17 mouse cellular contexts compared by ENCODE assay signal in the genomic region with DNA sequence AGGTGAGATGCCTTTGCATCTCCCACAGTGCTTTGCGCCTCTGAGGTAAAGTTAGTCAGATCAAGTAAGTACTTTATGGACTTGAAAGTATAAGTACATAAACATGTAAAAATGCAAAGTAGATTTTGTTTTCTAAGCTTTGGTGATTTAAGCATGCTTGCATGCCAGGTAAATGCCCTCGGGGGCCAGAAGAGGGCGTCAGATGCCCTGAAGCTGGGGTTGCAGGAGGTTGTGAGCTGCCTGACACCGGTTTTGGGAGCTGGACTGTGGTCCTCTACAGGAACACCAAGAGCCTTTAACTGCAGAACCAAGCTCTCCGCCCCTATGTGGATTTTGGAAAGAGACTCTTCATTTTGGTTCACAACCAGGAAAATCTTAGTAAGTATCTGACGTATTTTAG.
DNase-seq lines count a peak whose midpoint lies in the region; ATAC-seq and TF ChIP-seq lines count a peak whose summit lies in the region.
"Had no signal": no experiment of that assay in that cellular context is flagged by ENCODE, and none has a peak within 500 bp of the region (broad histone marks: within the 10 kb centered on the region; RNA-seq: fewer than 3 reads in every experiment).

No protein-coding gene starts in this region.

- no peak overlapping the region for H3K27ac ChIP-seq in intestine, postnatal 0 days (ENCODE audit: low read depth, low read length)
- H3K27ac ChIP-seq in intestine, embryonic 15.5 days, result no peak overlapping the region
- peak overlapping the region; percentile 53 for H3K27ac ChIP-seq in lung, embryonic 16.5 days (ENCODE audit: low read length)
- H3K27ac ChIP-seq in stomach, postnatal 0 days (replicated peaks), result no peak overlapping the region
- H3K27ac ChIP-seq: hindbrain, embryonic 15.5 days; limb, embryonic 13.5 days; liver, embryonic 15.5 days; midbrain, embryonic 15.5 days had no signal

- no peak overlapping the region for H3K9ac ChIP-seq in intestine, postnatal 0 days (ENCODE audit: low read depth, low read length)
- H3K9ac ChIP-seq in intestine, embryonic 15.5 days, result no peak overlapping the region
- H3K9ac ChIP-seq in lung, embryonic 16.5 days (ENCODE audit: low read length), result no peak overlapping the region
- no peak overlapping the region for H3K9ac ChIP-seq in stomach, postnatal 0 days (ENCODE audit: low read length)
- H3K9ac ChIP-seq: embryonic facial prominence, embryonic 13.5 days; forebrain, postnatal 0 days; hindbrain, embryonic 15.5 days; limb, embryonic 13.5 days; liver, embryonic 15.5 days; midbrain, embryonic 15.5 days had no signal

- no peak for TF ChIP-seq POLR2A in lung, adult 2 months (IDR thresholded peaks at IDR 0.05; ENCODE audit: borderline replicate concordance, extremely low read depth, low read depth, low read length)

- POLR2A ChIA-PET in Patski (lab: Charles Lee), result no interaction called here

- ATAC-seq in intestine, postnatal 0 days, result no peak
- no peak for ATAC-seq in intestine, embryonic 15.5 days
- no peak for ATAC-seq in lung, embryonic 16.5 days (ENCODE audit: low read depth)
- ATAC-seq in Patski, result no peak
- ATAC-seq in stomach, postnatal 0 days (ENCODE audit: low FRiP score, low TSS enrichment), result no peak
- ATAC-seq: midbrain, embryonic 15.5 days had no signal

- TF ChIP-seq EP300 in stomach, postnatal 0 days (optimal IDR thresholded peaks at IDR 0.05), result no peak

- no peaks in the 10 kb centered on the region for H3K36me3 ChIP-seq in intestine, postnatal 0 days (ENCODE audit: control insufficient read depth, insufficient read depth)
- H3K36me3 ChIP-seq in intestine, embryonic 15.5 days, result no peaks in the 10 kb centered on the region
- H3K36me3 ChIP-seq in lung, embryonic 16.5 days (ENCODE audit: control insufficient read depth, insufficient read depth, low read length), result no peaks in the 10 kb centered on the region
- H3K36me3 ChIP-seq in stomach, postnatal 0 days (ENCODE audit: control insufficient read depth, insufficient read depth, low read length), result no peaks in the 10 kb centered on the region
- H3K36me3 ChIP-seq: hindbrain, embryonic 15.5 days; liver, embryonic 15.5 days; midbrain, embryonic 15.5 days had no signal

- H3K4me1 ChIP-seq in intestine, postnatal 0 days (replicated peaks; ENCODE audit: control insufficient read depth, insufficient read depth, low read length), result no peaks in the 10 kb centered on the region
- H3K4me1 ChIP-seq in intestine, embryonic 15.5 days (replicated peaks), result no peaks in the 10 kb centered on the region
- peaks cover 5% of the 10 kb centered on the region; the same call in 1 of the 2 replicates for H3K4me1 ChIP-seq in lung, embryonic 16.5 days (replicated peaks; ENCODE audit: control insufficient read depth, insufficient read depth, low read length)
- H3K4me1 ChIP-seq in lung, adult 2 months (ENCODE audit: control insufficient read depth, insufficient read depth, low read length), result peaks cover 2% of the 10 kb centered on the region; the same call in 1 of the 2 replicates
- no peaks in the 10 kb centered on the region for H3K4me1 ChIP-seq in stomach, postnatal 0 days (replicated peaks; ENCODE audit: control insufficient read depth, insufficient read depth)
- H3K4me1 ChIP-seq: hindbrain, embryonic 15.5 days; liver, embryonic 15.5 days had no signal

- no peaks in the 10 kb centered on the region for H3K27me3 ChIP-seq in intestine, postnatal 0 days (replicated peaks; ENCODE audit: control insufficient read depth, insufficient read depth, low read length)
- no peaks in the 10 kb centered on the region for H3K27me3 ChIP-seq in intestine, embryonic 15.5 days (replicated peaks)
- H3K27me3 ChIP-seq in lung, embryonic 16.5 days (ENCODE audit: control insufficient read depth, insufficient read depth, low read depth, low read length), result no peaks in the 10 kb centered on the region
- H3K27me3 ChIP-seq in Patski, result no peaks in the 10 kb centered on the region
- H3K27me3 ChIP-seq in stomach, postnatal 0 days (ENCODE audit: control insufficient read depth, insufficient read depth, low read length), result no peaks in the 10 kb centered on the region
- H3K27me3 ChIP-seq: embryonic facial prominence, embryonic 13.5 days; hindbrain, embryonic 15.5 days; limb, embryonic 13.5 days; liver, embryonic 15.5 days; midbrain, embryonic 15.5 days had no signal

- DNase-seq in lung, adult 2 months, result no peak
- DNase-seq in Patski (ENCODE audit: low read depth, low spot score), result no peak
- DNase-seq in stomach, postnatal 0 days (ENCODE audit: low spot score), result no peak
- DNase-seq in thymus, postnatal 10 days (ENCODE audit: low spot score in 2 of 2), result no peak
- DNase-seq in thymus, postnatal 4 days, result no peak
- DNase-seq: adrenal gland, postnatal 10 days; cerebellum, adult 18-20 months; thymus, postnatal 25 days had no signal

- no peak overlapping the region for H3K4me3 ChIP-seq in intestine, postnatal 0 days (ENCODE audit: low read depth, low read length)
- no peak overlapping the region for H3K4me3 ChIP-seq in intestine, embryonic 15.5 days (replicated peaks)
- no peak overlapping the region for H3K4me3 ChIP-seq in lung, embryonic 16.5 days (ENCODE audit: low read length)
- H3K4me3 ChIP-seq in lung, adult 2 months (replicated peaks; ENCODE audit: extremely low read depth, low read depth, low read length), result no peak overlapping the region
- no peak overlapping the region for H3K4me3 ChIP-seq in stomach, postnatal 0 days (ENCODE audit: low read depth, low read length)
- H3K4me3 ChIP-seq: embryonic facial prominence, embryonic 13.5 days; hindbrain, embryonic 15.5 days; limb, embryonic 13.5 days; liver, embryonic 15.5 days; midbrain, embryonic 15.5 days had no signal

- H3K4me2 ChIP-seq in intestine, postnatal 0 days (replicated peaks; ENCODE audit: low read depth), result no peak overlapping the region
- no peak overlapping the region for H3K4me2 ChIP-seq in intestine, embryonic 15.5 days (replicated peaks)
- H3K4me2 ChIP-seq in lung, embryonic 16.5 days (ENCODE audit: low read depth, low read length), result no peak overlapping the region
- no peak overlapping the region for H3K4me2 ChIP-seq in stomach, postnatal 0 days (replicated peaks; ENCODE audit: low read depth)
- H3K4me2 ChIP-seq: embryonic facial prominence, embryonic 13.5 days; hindbrain, embryonic 15.5 days; limb, embryonic 13.5 days; liver, embryonic 15.5 days; midbrain, embryonic 15.5 days had no signal

- CTCF ChIA-PET in Patski (lab: Charles Lee), result no interaction called here

- in situ Hi-C loops in Patski (cut with MboI; ENCODE audit: low pct_unique_long_range_greater_than_20kb), result no loop called here

- TF ChIP-seq CTCF in intestine, postnatal 0 days (IDR thresholded peaks at IDR 0.05; ENCODE audit: low read depth), result peak; percentile 32
- TF ChIP-seq CTCF in lung, adult 2 months (IDR thresholded peaks at IDR 0.05; ENCODE audit: insufficient read depth, low read length), result no peak
- TF ChIP-seq CTCF in Patski (IDR thresholded peaks at IDR 0.05), result peak; percentile 46
- peak; percentile 31; the same call in 1 of the 2 replicates for TF ChIP-seq CTCF in stomach, postnatal 0 days (IDR thresholded peaks at IDR 0.05; ENCODE audit: low read depth)

- no peaks in the 10 kb centered on the region for H3K9me3 ChIP-seq in intestine, postnatal 0 days (ENCODE audit: control insufficient read depth)
- H3K9me3 ChIP-seq in intestine, embryonic 15.5 days, result no peaks in the 10 kb centered on the region
- peaks cover 2% of the 10 kb centered on the region; the same call in 1 of the 2 replicates for H3K9me3 ChIP-seq in lung, embryonic 16.5 days (ENCODE audit: control insufficient read depth, low read length)
- no peaks in the 10 kb centered on the region for H3K9me3 ChIP-seq in stomach, postnatal 0 days (ENCODE audit: control insufficient read depth, low read length)
- H3K9me3 ChIP-seq: embryonic facial prominence, embryonic 13.5 days; hindbrain, embryonic 15.5 days; liver, embryonic 15.5 days; midbrain, embryonic 15.5 days had no signal

- 88% methylated on average over 6 of the region's 6 CpGs for WGBS in intestine, postnatal 0 days
- 86% methylated on average over 6 of the region's 6 CpGs for WGBS in intestine, embryonic 15.5 days
- WGBS in lung, embryonic 16.5 days, result 90% methylated on average over 6 of the region's 6 CpGs
- WGBS in lung, adult 2 months, result 84% methylated on average over 6 of the region's 6 CpGs
- 83% methylated on average over 6 of the region's 6 CpGs for WGBS in stomach, postnatal 0 days
